Mouse (Mus musculus) small intestine, adult 2 months (tissue): ENCODE data around the gene Upk3bl. TPM values are rescaled to one million over a fixed set of nuclear protein-coding genes. Genes with fewer than 3 reads are reported as not detected.
"Not testable (repeated sequence)": the region's sequence is repeated elsewhere in the genome, so short reads cannot be mapped to it uniquely, and the experiment has no call there.

Experiments
- H3K27ac ChIP-seq: fragments of 200-500 bp; 2 replicates; pipeline ENCODE4 v1.5.1; 2012; ENCODE audit warnings: low read depth, low read length, control low read depth, inconsistent platforms; ENCODE audit not compliant: insufficient read depth
- H3K27me3 ChIP-seq: fragments of 200-500 bp; 2 replicates; pipeline ENCODE4 v1.6.1; 2012; ENCODE audit warnings: mild to moderate bottlenecking, moderate library complexity, low read length, inconsistent platforms; ENCODE audit not compliant: control insufficient read depth, insufficient read depth
- H3K36me3 ChIP-seq: fragments of 200-500 bp; 2 replicates; pipeline ENCODE4 v1.6.1; 2012; ENCODE audit warnings: mild to moderate bottlenecking, low read length, control low read depth, inconsistent platforms; ENCODE audit not compliant: control insufficient read depth, insufficient read depth
- H3K4me1 ChIP-seq: fragments of 200-500 bp; 2 replicates; pipeline ENCODE4 v1.6.1; 2012; ENCODE audit warnings: low read length, inconsistent platforms, mixed read lengths; ENCODE audit not compliant: control insufficient read depth, insufficient read depth, insufficient read length
- H3K4me3 ChIP-seq: fragments of 200-500 bp; 2 replicates; pipeline ENCODE4 v1.5.1; 2012; ENCODE audit warnings: low read depth, mild to moderate bottlenecking, control low read depth, inconsistent platforms, low read length, moderate library complexity
- CTCF ChIP-seq: fragments of 200-500 bp; IDR thresholded peaks from 2 replicates; pipeline ENCODE4 v1.5.1; 2012; ENCODE audit warnings: low read depth, mild to moderate bottlenecking, control low read depth, inconsistent platforms, low read length, moderate library complexity, mixed read lengths; ENCODE audit not compliant: insufficient replicate concordance, insufficient read length; ENCODE audit errors: extremely low read depth
- POLR2A ChIP-seq: fragments of 200-500 bp; IDR thresholded peaks from 2 replicates; pipeline ENCODE4 v1.6.1; 2012; ENCODE audit warnings: low read depth, mild to moderate bottlenecking, control low read depth, inconsistent platforms, low read length, moderate library complexity
- WGBS: fragments of 180-500 bp; shearing (Covaris S2); methylation state at CpG from one replicate; pipeline ENCODE4 v1.1.7; 2018; 5-methylcytosine and 5-hydroxymethylcytosine counted together
- polyA plus RNA-seq: library from polyadenylated mRNA; depleted of rRNA; stranded (reverse); fragments of >200 nt; gene quantifications from 2 replicates; pipeline ENCODE4 v1.2.3, GENCODE M21; 2012

Gene Upk3bl
- polyA plus RNA-seq, 1 experiment, result 1.7 TPM

DNA sequence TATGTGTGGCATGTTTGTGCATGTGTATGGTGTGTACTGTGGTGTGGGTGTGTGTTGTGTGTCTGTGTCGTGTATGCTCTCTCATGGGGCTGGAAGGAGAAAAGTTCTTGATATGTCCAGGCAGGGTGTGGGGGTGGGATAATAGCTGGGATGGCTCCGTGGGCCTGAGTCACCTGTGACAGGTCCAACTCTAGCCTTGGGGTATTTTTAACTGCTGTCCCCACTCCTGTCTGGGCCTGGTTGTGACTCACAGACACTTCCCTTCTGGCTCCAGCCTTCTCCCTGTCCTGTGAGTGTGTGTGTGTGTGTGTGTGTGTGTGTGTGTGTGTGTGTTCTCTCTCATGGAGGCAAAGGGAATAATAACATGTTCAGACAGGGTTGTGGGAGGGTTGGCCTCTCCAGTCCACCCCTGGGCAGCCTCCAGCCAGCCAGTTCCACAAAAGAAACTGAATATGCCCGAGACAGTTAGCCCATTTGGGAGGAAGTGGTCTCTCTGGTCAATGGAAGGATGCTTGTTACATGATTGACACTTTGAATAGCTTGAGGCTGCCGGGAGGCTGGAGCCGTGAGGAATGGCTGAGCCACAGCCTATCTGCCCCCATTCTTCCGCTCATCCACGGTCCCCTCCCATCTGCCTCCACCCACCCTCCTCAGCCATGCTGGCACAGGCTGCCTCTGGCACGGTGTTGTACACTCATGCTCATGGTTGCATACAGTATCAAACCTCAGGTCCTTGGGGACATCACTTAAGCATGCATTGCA lies 40.1 kb downstream of the Upk3bl start:
- WGBS, result 70% methylated on average over 8 of the region's 8 CpGs
- Histone ChIP-seq H3K4me1 (peaks cover 2% of the 10 kb centered on the region), H3K36me3 (peaks cover 5% of the 10 kb centered on the region; the same call in 1 of the 2 replicates), H3K27ac (no peak overlapping the region), H3K4me3 (no peak overlapping the region), H3K27me3 (no peaks in the 10 kb centered on the region)
- TF ChIP-seq POLR2A (no peak), CTCF (no peak)

DNA sequence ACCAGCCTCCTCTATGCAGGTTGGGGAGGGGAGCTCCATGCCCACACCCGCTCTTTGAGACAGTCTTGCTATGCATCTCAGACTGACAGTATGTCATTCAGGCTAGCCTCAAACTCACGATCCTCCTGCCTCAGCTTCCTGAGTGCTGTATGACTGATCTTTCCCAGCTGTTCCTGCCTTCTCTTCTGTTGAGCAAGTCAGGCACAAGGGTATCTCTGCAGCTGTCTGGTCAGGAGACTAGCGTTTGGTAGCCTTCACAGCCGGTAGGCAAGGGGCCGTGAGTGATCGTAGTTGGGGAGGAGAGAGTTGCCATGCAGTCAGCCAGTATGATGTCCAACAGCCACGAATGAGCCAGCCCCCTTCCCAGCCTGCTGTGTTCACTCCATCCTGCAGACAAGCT lies 40.8 kb downstream of the Upk3bl start:
- 80% methylated on average over 7 of the region's 7 CpGs for WGBS
- Histone ChIP-seq H3K27ac (no peak overlapping the region), H3K4me1 (peaks cover 2% of the 10 kb centered on the region), H3K36me3 (peaks cover 5% of the 10 kb centered on the region; the same call in 1 of the 2 replicates), H3K4me3 (no peak overlapping the region), H3K27me3 (no peaks in the 10 kb centered on the region)
- TF ChIP-seq CTCF (no peak), POLR2A (no peak)

DNA sequence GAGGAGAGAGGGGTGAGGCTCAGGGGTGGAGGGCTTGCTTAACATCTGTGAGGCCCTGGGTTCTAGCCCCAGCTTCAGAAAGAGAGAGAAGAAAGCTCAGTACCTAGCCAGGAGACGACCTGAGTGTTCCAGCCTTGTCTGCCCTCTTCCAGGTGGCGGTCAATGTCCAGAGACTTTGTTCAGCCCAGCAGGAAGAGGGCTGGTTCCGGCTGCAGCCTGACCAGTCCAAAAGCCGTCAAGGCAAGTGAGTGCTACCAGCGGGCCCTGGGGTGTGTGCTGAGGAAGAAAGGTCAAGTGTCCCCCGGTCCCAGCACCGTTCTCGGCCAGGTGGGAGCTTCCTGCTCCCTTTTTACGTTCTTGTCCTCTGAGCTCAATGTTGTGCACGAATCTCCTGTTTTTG lies 44.2 kb downstream of the Upk3bl start:
- no peaks in the 10 kb centered on the region for H3K27me3 ChIP-seq
- H3K4me3 ChIP-seq, result 0 out of 2 replicates have a peak overlapping the region, but pooled peaks have one; percentile 18
- TF ChIP-seq POLR2A (no peak), CTCF (no peak)
- peaks cover 9% of the 10 kb centered on the region for H3K4me1 ChIP-seq
- H3K27ac ChIP-seq, result peak overlapping the region; percentile 51; the same call in 1 of the 2 replicates
- no peaks in the 10 kb centered on the region for H3K36me3 ChIP-seq
- 73% methylated on average over 10 of the region's 10 CpGs for WGBS

DNA sequence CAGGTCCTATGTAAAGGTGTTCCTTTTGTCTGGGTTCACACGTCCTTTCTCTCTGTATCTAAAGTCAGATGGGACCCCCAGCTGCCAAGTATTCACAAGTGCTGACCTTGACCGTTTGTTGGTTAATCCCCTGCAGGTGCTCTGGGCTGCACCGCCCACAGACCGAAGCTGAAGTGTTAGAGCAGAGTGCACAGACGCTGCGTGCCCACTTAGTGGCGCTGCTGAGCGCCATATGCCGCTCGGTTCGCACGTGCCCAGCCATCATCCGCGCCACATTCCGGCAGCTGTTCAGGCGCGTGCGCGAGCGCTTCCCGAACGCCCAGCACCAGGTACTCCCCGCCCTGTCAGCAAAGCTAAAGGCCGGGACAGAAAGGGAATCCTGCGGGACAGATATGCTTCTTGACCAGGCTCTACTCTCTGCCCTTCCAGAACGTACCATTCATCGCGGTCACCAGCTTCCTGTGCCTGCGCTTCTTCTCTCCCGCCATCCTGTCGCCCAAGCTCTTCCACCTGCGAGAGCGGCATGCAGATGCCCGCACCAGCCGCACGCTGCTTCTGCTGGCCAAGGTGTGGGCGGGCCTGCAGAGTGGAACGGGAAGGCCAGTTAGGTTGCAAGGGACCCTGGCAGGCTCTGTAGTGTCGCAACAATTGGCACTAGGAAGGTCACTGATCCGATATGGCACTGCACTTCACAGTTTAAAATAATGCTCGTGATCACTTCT lies 48.0 kb downstream of the Upk3bl start:
- H3K4me3 ChIP-seq, result peak overlapping the region; percentile 45
- no peaks in the 10 kb centered on the region for H3K36me3 ChIP-seq
- whole genome bisulfite sequencing, result 10% methylated on average over 41 of the region's 41 CpGs
- H3K27ac ChIP-seq, result no peak overlapping the region
- TF ChIP-seq POLR2A (no peak), CTCF (peak; percentile 87)
- H3K4me1 ChIP-seq, result peaks cover 11% of the 10 kb centered on the region
- no peaks in the 10 kb centered on the region for H3K27me3 ChIP-seq

DNA sequence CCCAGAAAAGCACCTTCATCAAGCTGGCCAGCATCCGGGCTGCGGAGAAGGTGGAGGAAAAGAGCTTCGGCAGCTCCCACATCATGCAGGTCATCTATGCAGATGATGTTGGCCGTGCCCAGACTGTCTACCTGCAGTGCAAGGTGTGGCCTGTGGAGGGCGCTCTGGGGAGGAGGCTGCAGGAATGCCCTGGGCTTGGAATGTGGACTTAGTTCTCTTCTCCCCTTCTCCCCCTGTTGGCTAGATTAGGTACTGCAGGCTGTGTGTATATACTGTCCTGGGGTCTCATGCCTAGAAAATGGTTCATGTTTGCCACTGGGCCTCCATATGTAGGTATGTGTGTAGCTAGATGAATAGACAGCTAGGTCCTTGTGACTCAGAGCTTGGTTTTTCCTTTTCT lies 50.2 kb downstream of the Upk3bl start:
- Histone ChIP-seq H3K36me3 (no peaks in the 10 kb centered on the region), H3K27ac (no peak overlapping the region), H3K27me3 (no peaks in the 10 kb centered on the region), H3K4me3 (no peak overlapping the region), H3K4me1 (peaks cover 9% of the 10 kb centered on the region)
- TF ChIP-seq POLR2A, result no peak
- peak; percentile 49; the same call in 1 of the 2 replicates for TF ChIP-seq CTCF
- 93% methylated on average over 5 of the region's 5 CpGs for WGBS

DNA sequence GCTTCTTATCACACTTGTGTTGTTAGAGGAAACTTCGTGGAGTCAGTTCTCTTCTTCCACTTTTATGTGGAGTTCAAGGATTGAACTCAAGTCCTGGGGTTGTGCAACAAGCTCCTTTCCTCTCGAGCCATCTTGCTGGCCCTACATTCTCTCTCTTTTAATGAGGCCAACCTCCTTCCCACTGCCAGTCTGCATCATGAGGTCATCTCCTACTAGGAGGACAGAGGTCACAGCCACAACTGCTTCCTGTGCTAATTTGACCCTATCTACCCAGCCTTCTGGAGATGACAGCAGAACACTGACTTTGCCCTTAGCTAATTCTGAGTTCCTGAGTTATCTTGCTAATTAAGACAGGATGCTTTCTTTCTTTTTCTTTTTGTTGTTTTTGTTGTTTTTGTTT lies 54.2 kb downstream of the Upk3bl start:
- Histone ChIP-seq H3K4me3 (no peak overlapping the region), H3K27ac (no peak overlapping the region), H3K27me3 (no peaks in the 10 kb centered on the region), H3K4me1 (0 out of 2 replicates have a peak, but pooled peaks cover 2% of the 10 kb centered on the region), H3K36me3 (no peaks in the 10 kb centered on the region)
- 46% methylated on average over 2 of the region's 2 CpGs for whole genome bisulfite sequencing
- TF ChIP-seq POLR2A (no peak), CTCF (no peak)

DNA sequence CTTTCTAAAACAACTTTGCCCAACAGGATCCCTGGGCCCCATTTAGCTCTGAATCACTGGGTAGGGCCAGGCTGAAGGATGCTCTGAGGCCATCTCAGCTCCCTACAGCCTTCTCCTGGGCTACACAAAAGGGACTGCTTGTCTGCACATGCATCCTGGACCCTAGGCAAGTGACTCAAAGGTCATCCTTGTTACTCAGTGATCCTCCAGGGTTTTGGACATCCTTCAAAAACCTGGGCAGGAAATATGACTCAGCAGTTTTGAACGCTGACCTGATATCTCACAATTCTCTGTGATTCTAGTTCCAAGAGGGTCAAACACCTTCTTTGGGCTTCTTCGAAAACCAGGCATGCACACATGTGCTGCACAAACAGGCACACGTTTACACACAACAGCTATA lies 54.8 kb downstream of the Upk3bl start:
- Histone ChIP-seq H3K27me3 (no peaks in the 10 kb centered on the region), H3K4me3 (no peak overlapping the region), H3K4me1 (0 out of 2 replicates have a peak, but pooled peaks cover 2% of the 10 kb centered on the region), H3K27ac (no peak overlapping the region), H3K36me3 (no peaks in the 10 kb centered on the region)
- TF ChIP-seq POLR2A (no peak), CTCF (no peak)
- 61% methylated on average over 3 of the region's 3 CpGs for WGBS

DNA sequence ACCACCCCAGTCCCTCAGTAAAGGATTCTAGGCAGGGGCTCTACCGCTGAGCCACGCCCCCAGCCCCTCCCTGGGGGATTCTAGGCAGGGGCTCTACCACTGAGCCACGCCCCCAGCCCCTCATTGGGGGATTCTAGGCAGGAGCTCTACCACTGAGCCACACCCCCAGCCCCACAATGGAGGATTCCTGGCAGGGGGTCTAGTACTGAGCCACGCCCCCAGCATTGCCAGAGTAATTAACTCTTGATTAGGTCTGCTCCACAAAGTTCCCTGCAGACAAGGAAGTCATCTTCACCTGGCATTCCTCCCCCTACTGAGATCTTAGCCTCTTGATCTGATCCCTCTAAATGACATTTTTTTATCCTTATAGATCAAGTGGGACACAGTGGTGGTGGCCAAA lies 59.3 kb downstream of the Upk3bl start:
- not testable (repeated sequence) for H3K36me3 ChIP-seq

More for the DNA sequence above, 59.3 kb downstream of the Upk3bl start:
- 35% methylated on average over 4 of the region's 4 CpGs for WGBS
- H3K27ac ChIP-seq, H3K27me3 ChIP-seq, H3K4me3 ChIP-seq: not testable (repeated sequence)
- peaks cover 10% of the 10 kb centered on the region; the same call in 1 of the 2 replicates for H3K4me1 ChIP-seq
